Mouse (Mus musculus) intestine, embryonic 15.5 days (tissue): ENCODE data around the gene Tex33. TPM values are rescaled to one million over a fixed set of nuclear protein-coding genes. Genes with fewer than 3 reads are reported as not detected.
"Not testable (repeated sequence)": the region's sequence is repeated elsewhere in the genome, so short reads cannot be mapped to it uniquely, and the experiment has no call there.

Experiments used
- ATAC-seq: fragments of 200-750 bp; cut with Nextera tagmentation; 2 replicates; pipeline ENCODE4 v1.8.0; 2017; ENCODE audit warnings: moderate TSS enrichment, moderate library complexity
- H3K27ac ChIP-seq: fragments of 300-500 bp; sonication (generic); 2 replicates; pipeline ENCODE4 v1.5.1; 2015; ENCODE audit warnings: mild to moderate bottlenecking, inconsistent platforms
- H3K27me3 ChIP-seq: fragments of 300-500 bp; sonication (generic); replicated peaks from 2 replicates; pipeline ENCODE4 v1.6.1; 2015; ENCODE audit warnings: inconsistent platforms
- H3K36me3 ChIP-seq: fragments of 300-500 bp; sonication (generic); 2 replicates; pipeline ENCODE4 v1.6.1; 2015; ENCODE audit warnings: inconsistent platforms
- H3K4me1 ChIP-seq: fragments of 300-500 bp; sonication (generic); replicated peaks from 2 replicates; pipeline ENCODE4 v1.6.1; 2015; ENCODE audit warnings: inconsistent platforms
- H3K4me2 ChIP-seq: fragments of 300-500 bp; sonication (generic); replicated peaks from 2 replicates; pipeline ENCODE4 v1.6.1; 2015; ENCODE audit warnings: mild to moderate bottlenecking, inconsistent platforms
- H3K4me3 ChIP-seq: fragments of 300-500 bp; sonication (generic); replicated peaks from 2 replicates; pipeline ENCODE4 v1.5.1; 2015; ENCODE audit warnings: inconsistent platforms
- H3K9ac ChIP-seq: fragments of 300-500 bp; sonication (generic); 2 replicates; pipeline ENCODE4 v1.6.1; 2015; ENCODE audit warnings: inconsistent platforms
- H3K9me3 ChIP-seq: fragments of 300-500 bp; sonication (generic); 2 replicates; pipeline ENCODE4 v1.6.1; 2016; ENCODE audit warnings: inconsistent platforms
- WGBS: fragments of 180-500 bp; shearing (Covaris S2); methylation state at CpG from one replicate; pipeline ENCODE4 v1.1.7; 2015; 5-methylcytosine and 5-hydroxymethylcytosine counted together
- polyA plus RNA-seq: library from polyadenylated mRNA; unstranded; fragments of >200 nt; fragmentation: Nextera tagmentation; extraction: Ambion mirVana; gene quantifications from 2 replicates; pipeline ENCODE4 v1.2.1, GENCODE M21; 2015

Gene Tex33
- polyA plus RNA-seq, 1 experiment from 2014 or later, result not detected

- no peak overlapping the region for H3K4me2 ChIP-seq
- H3K27ac ChIP-seq, result no peak overlapping the region
- no peak for ATAC-seq
- 59% methylated on average over 8 of the region's 8 CpGs for WGBS
- no peaks in the 10 kb centered on the region for H3K4me1 ChIP-seq
- no peaks in the 10 kb centered on the region for H3K9me3 ChIP-seq
- no peak overlapping the region for H3K4me3 ChIP-seq
- no peak overlapping the region for H3K9ac ChIP-seq
- H3K36me3 ChIP-seq, result no peaks in the 10 kb centered on the region
- peaks cover 71% of the 10 kb centered on the region for H3K27me3 ChIP-seq
Observed at GRCm38 (mm10) chr15:78366875-78367274, 28.8 kb downstream of the Tex33 start.

GRCm38 (mm10) chr15:78365916-78366315 is 29.8 kb downstream of the Tex33 start:
- peak; percentile 67 for ATAC-seq
- no peak overlapping the region for H3K27ac ChIP-seq
- H3K4me2 ChIP-seq, result no peak overlapping the region
- H3K4me3 ChIP-seq, result no peak overlapping the region
- no peaks in the 10 kb centered on the region for H3K4me1 ChIP-seq
- no peaks in the 10 kb centered on the region for H3K9me3 ChIP-seq
- peaks cover 70% of the 10 kb centered on the region for H3K27me3 ChIP-seq
- 19% methylated on average over 2 of the region's 2 CpGs for WGBS
- H3K36me3 ChIP-seq, result no peaks in the 10 kb centered on the region
- H3K9ac ChIP-seq, result no peak overlapping the region

- H3K27me3 ChIP-seq, result peaks cover 55% of the 10 kb centered on the region
- no peak overlapping the region for H3K27ac ChIP-seq
- no peak overlapping the region for H3K4me2 ChIP-seq
- H3K4me3 ChIP-seq, result no peak overlapping the region
- ATAC-seq, result no peak
- no peaks in the 10 kb centered on the region for H3K36me3 ChIP-seq
- no peak overlapping the region for H3K9ac ChIP-seq
- no peaks in the 10 kb centered on the region for H3K4me1 ChIP-seq
- 82% methylated on average over 5 of the region's 5 CpGs for WGBS
- no peaks in the 10 kb centered on the region for H3K9me3 ChIP-seq
Observed at GRCm38 (mm10) chr15:78355548-78355947, 40.2 kb downstream of the Tex33 start.

GRCm38 (mm10) chr15:78354958-78355357 is 40.8 kb downstream of the Tex33 start:
- no peak overlapping the region for H3K27ac ChIP-seq
- no peak for ATAC-seq
- H3K27me3 ChIP-seq, result peaks cover 50% of the 10 kb centered on the region
- no peak overlapping the region for H3K4me2 ChIP-seq
- no peaks in the 10 kb centered on the region for H3K36me3 ChIP-seq
- H3K9ac ChIP-seq, result no peak overlapping the region
- H3K4me1 ChIP-seq, result no peaks in the 10 kb centered on the region
- 0% methylated on average over 1 of the region's 1 CpGs for WGBS
- H3K9me3 ChIP-seq, result no peaks in the 10 kb centered on the region
- H3K4me3 ChIP-seq, result no peak overlapping the region

GRCm38 (mm10) chr15:78351586-78352165 is 44.0 kb downstream of the Tex33 start:
- no peak for ATAC-seq
- H3K4me3 ChIP-seq, result no peak overlapping the region
- no peaks in the 10 kb centered on the region for H3K9me3 ChIP-seq
- no peaks in the 10 kb centered on the region for H3K36me3 ChIP-seq
- no peak overlapping the region for H3K27ac ChIP-seq
- no peaks in the 10 kb centered on the region for H3K4me1 ChIP-seq
- no peak overlapping the region for H3K4me2 ChIP-seq
- WGBS, result 55% methylated on average over 3 of the region's 3 CpGs
- peaks cover 38% of the 10 kb centered on the region for H3K27me3 ChIP-seq
- H3K9ac ChIP-seq, result no peak overlapping the region

GRCm38 (mm10) chr15:78344567-78344966 is 51.1 kb downstream of the Tex33 start:
- Histone ChIP-seq H3K9ac (no peak overlapping the region), H3K4me1 (no peaks in the 10 kb centered on the region), H3K27me3 (peaks cover 11% of the 10 kb centered on the region), H3K27ac (no peak overlapping the region), H3K36me3 (no peaks in the 10 kb centered on the region), H3K4me2 (no peak overlapping the region), H3K4me3 (no peak overlapping the region), H3K9me3 (no peaks in the 10 kb centered on the region)
- 85% methylated on average over 3 of the region's 3 CpGs for WGBS
- no peak for ATAC-seq

- Histone ChIP-seq H3K9me3 (no peaks in the 10 kb centered on the region), H3K27ac (no peak overlapping the region), H3K27me3 (peaks cover 7% of the 10 kb centered on the region), H3K4me1 (no peaks in the 10 kb centered on the region), H3K36me3 (no peaks in the 10 kb centered on the region), H3K4me3 (no peak overlapping the region), H3K9ac (no peak overlapping the region), H3K4me2 (no peak overlapping the region)
- ATAC-seq, result no peak
- WGBS, result 6% methylated on average over 1 of the region's 1 CpGs
Observed at GRCm38 (mm10) chr15:78343683-78344082, 52.0 kb downstream of the Tex33 start.

- 61% methylated on average over 7 of the region's 7 CpGs for WGBS
- not testable (repeated sequence) for H3K36me3 ChIP-seq, H3K9ac ChIP-seq, H3K4me3 ChIP-seq, H3K4me1 ChIP-seq, ATAC-seq, H3K9me3 ChIP-seq, H3K4me2 ChIP-seq, H3K27ac ChIP-seq, H3K27me3 ChIP-seq
Observed at GRCm38 (mm10) chr15:78340919-78341318, 54.8 kb downstream of the Tex33 start.

GRCm38 (mm10) chr15:78339627-78340423 is 55.9 kb downstream of the Tex33 start:
- H3K9me3 ChIP-seq, H3K36me3 ChIP-seq, H3K27me3 ChIP-seq, H3K27ac ChIP-seq, H3K4me2 ChIP-seq, H3K9ac ChIP-seq, H3K4me1 ChIP-seq, H3K4me3 ChIP-seq: not testable (repeated sequence)
- WGBS, result 32% methylated on average over 7 of the region's 7 CpGs
- 0 out of 2 replicates have a peak, but pooled peaks have one; percentile 28 for ATAC-seq

GRCm38 (mm10) chr15:78334380-78334779 is 61.3 kb downstream of the Tex33 start:
- no peak overlapping the region for H3K4me3 ChIP-seq
- H3K9ac ChIP-seq, result no peak overlapping the region
- no peak for ATAC-seq
- H3K4me2 ChIP-seq, result no peak overlapping the region
- no peaks in the 10 kb centered on the region for H3K4me1 ChIP-seq
- H3K27ac ChIP-seq, result no peak overlapping the region
- no peaks in the 10 kb centered on the region for H3K36me3 ChIP-seq
- 79% methylated on average over 3 of the region's 3 CpGs for WGBS
- H3K9me3 ChIP-seq, result no peaks in the 10 kb centered on the region
- H3K27me3 ChIP-seq, result peaks cover 4% of the 10 kb centered on the region

- H3K9ac ChIP-seq, result no peak overlapping the region
- H3K27me3 ChIP-seq, result 0 out of 2 replicates have a peak, but pooled peaks cover 4% of the 10 kb centered on the region
- no peak overlapping the region for H3K4me2 ChIP-seq
- no peaks in the 10 kb centered on the region for H3K4me1 ChIP-seq
- no peak overlapping the region for H3K27ac ChIP-seq
- no peak overlapping the region for H3K4me3 ChIP-seq
- H3K9me3 ChIP-seq, result no peaks in the 10 kb centered on the region
- 63% methylated on average over 6 of the region's 6 CpGs for WGBS
- no peak for ATAC-seq
- no peaks in the 10 kb centered on the region for H3K36me3 ChIP-seq
Observed at GRCm38 (mm10) chr15:78332981-78333380, 62.7 kb downstream of the Tex33 start.

- Histone ChIP-seq H3K4me1 (no peaks in the 10 kb centered on the region), H3K9me3 (no peaks in the 10 kb centered on the region), H3K27me3 (0 out of 2 replicates have a peak, but pooled peaks cover 4% of the 10 kb centered on the region), H3K4me3 (no peak overlapping the region), H3K9ac (no peak overlapping the region), H3K36me3 (no peaks in the 10 kb centered on the region), H3K27ac (no peak overlapping the region), H3K4me2 (no peak overlapping the region)
- ATAC-seq, result no peak
- 68% methylated on average over 5 of the region's 5 CpGs for WGBS
Observed at GRCm38 (mm10) chr15:78331523-78332340, 64.0 kb downstream of the Tex33 start.
